Mouse (Mus musculus) MEL (cell line): Measurements from ENCODE around the gene Spata32. TPM values are rescaled to one million over a fixed set of nuclear protein-coding genes. Genes with fewer than 3 reads are reported as not detected.

Source experiments
- DNase-seq: peaks from one replicate; pipeline ENCODE4 v3.0.0; 2011; ENCODE audit warnings: low read depth, low spot score
- H3K27ac ChIP-seq: 2 replicates; pipeline ENCODE4 v1.5.1; 2012; ENCODE audit warnings: low read depth, mild to moderate bottlenecking, control low read depth, low read length, moderate library complexity; ENCODE audit not compliant: control insufficient read depth
- H3K27me3 ChIP-seq, 2 experiments: fragments of 150-350 bp in 1 of 2; sonication (generic) in 1 of 2; 2 replicates each; pipeline ENCODE4 v1.6.1; 2012; ENCODE audit warnings: low read length in 2 of 2, mild to moderate bottlenecking in 2 of 2, improper control_type of control experiment in 1 of 2, moderate library complexity in 1 of 2; ENCODE audit not compliant: insufficient read depth in 2 of 2, control insufficient read depth in 1 of 2
- H3K36me3 ChIP-seq, 2 experiments: 2 replicates each; pipeline ENCODE4 v1.6.1; 2012 to 2014; ENCODE audit warnings: low read length in 2 of 2, improper control_type of control experiment in 1 of 2, inconsistent platforms in 1 of 2, mild to moderate bottlenecking in 1 of 2; ENCODE audit not compliant: insufficient read depth in 2 of 2, control insufficient read depth in 1 of 2
- H3K4me1 ChIP-seq, 2 experiments: fragments of 150-350 bp in 1 of 2; sonication (generic) in 1 of 2; 2 replicates each; pipeline ENCODE4 v1.6.1; 2012; ENCODE audit warnings: low read length in 2 of 2, improper control_type of control experiment in 1 of 2, mild to moderate bottlenecking in 1 of 2; ENCODE audit not compliant: insufficient read depth in 2 of 2, control insufficient read depth in 1 of 2
- H3K4me3 ChIP-seq, 2 experiments: fragments of 150-350 bp in 1 of 2; sonication (generic) in 1 of 2; 2 replicates each; pipeline ENCODE4 v1.5.1; 2012; ENCODE audit warnings: low read depth in 2 of 2, low read length in 2 of 2, mild to moderate bottlenecking in 2 of 2, moderate library complexity in 2 of 2, control low read depth in 1 of 2, improper control_type of control experiment in 1 of 2; ENCODE audit not compliant: control insufficient read depth in 1 of 2, insufficient read depth in 1 of 2
- H3K79me2 ChIP-seq: 2 replicates; pipeline ENCODE4 v1.6.1; 2012; ENCODE audit warnings: mild to moderate bottlenecking, low read length, moderate library complexity; ENCODE audit not compliant: control insufficient read depth, poor library complexity, insufficient read depth
- H3K9ac ChIP-seq: 2 replicates; pipeline ENCODE4 v1.6.1; 2012; ENCODE audit warnings: low read depth, mild to moderate bottlenecking, control low read depth, low read length, moderate library complexity; ENCODE audit not compliant: control insufficient read depth, poor library complexity, severe bottlenecking
- H3K9me3 ChIP-seq: fragments of 150-350 bp; sonication (generic); replicated peaks from 2 replicates; pipeline ENCODE4 v1.6.1; 2012; ENCODE audit warnings: mild to moderate bottlenecking, low read length, improper control_type of control experiment, moderate library complexity; ENCODE audit not compliant: insufficient read depth
- CHD2 ChIP-seq: IDR thresholded peaks from 2 replicates; pipeline ENCODE4 v1.6.1; 2011; ENCODE audit warnings: low read length, improper control_type of control experiment
- CTCF ChIP-seq, 3 experiments: IDR thresholded peaks in 2 of 3; conservative IDR thresholded peaks in 1 of 3; 2 replicates each; pipeline ENCODE4 v1.5.1; 2011 to 2012; ENCODE audit warnings: low read length in 3 of 3, low read depth in 2 of 3, mild to moderate bottlenecking in 2 of 3, improper control_type of control experiment in 1 of 3, inconsistent platforms in 1 of 3, mixed read lengths in 1 of 3, moderate library complexity in 1 of 3; ENCODE audit not compliant: control insufficient read depth in 1 of 3, insufficient read depth in 1 of 3, poor library complexity in 1 of 3, severe bottlenecking in 1 of 3
- GABPA ChIP-seq: IDR thresholded peaks from 2 replicates; pipeline ENCODE4 v1.6.1; 2012; ENCODE audit warnings: low read depth, mild to moderate bottlenecking, inconsistent platforms, low read length, improper control_type of control experiment, moderate library complexity
- GATA1 ChIP-seq: IDR thresholded peaks from 2 replicates; pipeline ENCODE4 v1.6.1; 2011; ENCODE audit warnings: low read depth, low read length, improper control_type of control experiment
- MAX ChIP-seq: IDR thresholded peaks from 2 replicates; pipeline ENCODE4 v1.6.1; 2011; ENCODE audit warnings: low read length, improper control_type of control experiment
- MAZ ChIP-seq: IDR thresholded peaks from 2 replicates; pipeline ENCODE4 v1.6.1; 2012; ENCODE audit warnings: low read depth, mild to moderate bottlenecking, inconsistent platforms, low read length, improper control_type of control experiment
- MYB ChIP-seq: IDR thresholded peaks from 2 replicates; pipeline ENCODE4 v1.6.1; 2011; ENCODE audit warnings: mild to moderate bottlenecking, low read depth, low read length, improper control_type of control experiment
- NRF1 ChIP-seq: IDR thresholded peaks from 2 replicates; pipeline ENCODE4 v1.6.1; 2014; ENCODE audit warnings: low read depth, mild to moderate bottlenecking, inconsistent platforms, low read length, improper control_type of control experiment, moderate library complexity; ENCODE audit not compliant: poor library complexity, insufficient read depth, severe bottlenecking
- POLR2A ChIP-seq, 2 experiments: IDR thresholded peaks; 2 replicates each; pipeline ENCODE4 v1.6.1; 2011 to 2012; ENCODE audit warnings: low read length in 2 of 2, mild to moderate bottlenecking in 2 of 2, control low read depth in 1 of 2, improper control_type of control experiment in 1 of 2, low read depth in 1 of 2, moderate library complexity in 1 of 2; ENCODE audit not compliant: control insufficient read depth in 1 of 2, insufficient read depth in 1 of 2, poor library complexity in 1 of 2
- TAL1 ChIP-seq: IDR thresholded peaks from 2 replicates; pipeline ENCODE4 v1.6.1; 2012; ENCODE audit warnings: mild to moderate bottlenecking, inconsistent platforms, low read length, moderate library complexity, mixed read lengths
- USF2 ChIP-seq, 2 experiments: IDR thresholded peaks; 2 replicates each; pipeline ENCODE4 v1.6.1; 2011 to 2012; ENCODE audit warnings: improper control_type of control experiment in 2 of 2, low read length in 2 of 2, borderline replicate concordance in 1 of 2, inconsistent platforms in 1 of 2, low read depth in 1 of 2, mild to moderate bottlenecking in 1 of 2; ENCODE audit not compliant: insufficient read depth in 1 of 2
- ZC3H11A ChIP-seq: IDR thresholded peaks from 2 replicates; pipeline ENCODE4 v1.6.1; 2012; ENCODE audit warnings: low read depth, mild to moderate bottlenecking, inconsistent platforms, low read length, improper control_type of control experiment
- polyA plus RNA-seq, 2 experiments: library from polyadenylated mRNA; stranded (reverse) in 1 of 2; unstranded in 1 of 2; fragments of >175 nt in 1 of 2; fragments of >200 nt in 1 of 2; gene quantifications; 2 replicates each; pipeline versions ENCODE4 v1.2.1 to v1.2.4; 2012; ENCODE audit warnings: low replicate concordance in 2 of 2, low read depth in 1 of 2; ENCODE audit not compliant: insufficient read length in 2 of 2, insufficient read depth in 1 of 2, missing spikeins in 1 of 2
- total RNA-seq: library from RNA; depleted of rRNA; stranded (reverse); fragments of 300-350 nt; gene quantifications from 2 replicates; pipeline ENCODE4 v1.2.3, GENCODE M21; 2012

Spata32 gene
- total and polyA plus RNA-seq, 3 experiments, result not detected

DNA sequence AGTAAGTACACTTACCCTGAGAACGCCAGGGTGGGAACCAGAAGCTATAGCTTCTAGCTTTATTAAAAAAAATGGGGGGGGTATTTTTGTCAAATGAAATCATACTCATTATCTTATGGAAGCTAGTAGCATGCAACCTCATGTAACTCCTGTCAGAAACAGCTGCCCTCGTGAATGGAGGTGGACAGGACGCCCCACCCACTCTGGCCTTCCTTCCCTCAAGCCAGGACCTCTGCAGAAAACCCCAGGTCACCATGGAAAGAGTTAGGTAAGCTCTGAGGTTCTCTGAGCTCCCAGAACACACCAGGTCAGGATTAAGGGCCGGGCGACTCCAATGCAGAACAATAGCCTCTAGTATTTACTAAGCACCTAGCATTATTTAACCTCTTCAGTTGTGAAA is 30.6 kb upstream of the Spata32 start:
- Histone ChIP-seq H3K9ac (peak overlapping the region; percentile 7; the same call in 1 of the 2 replicates), H3K27me3 (no peaks in the 10 kb centered on the region), H3K27ac (no peak overlapping the region), H3K9me3 (no peaks in the 10 kb centered on the region), H3K4me1 (peaks cover 2 to 26% of the 10 kb centered on the region in 2 experiments; a peak in 3 of 4 replicates), H3K79me2 (no peaks in the 10 kb centered on the region), H3K36me3 (peaks cover 0 to 17% of the 10 kb centered on the region in 2 experiments; a peak in 2 of 4 replicates), H3K4me3 (no peak overlapping the region)
- no peak for TF ChIP-seq ZC3H11A
- TF ChIP-seq MYB, result no peak
- no peak for TF ChIP-seq TAL1
- TF ChIP-seq NRF1, result no peak
- TF ChIP-seq GABPA, result no peak
- TF ChIP-seq CTCF (IDR thresholded peaks at IDR 0.05 in 2 of 3, conservative IDR thresholded peaks at IDR 0.05 in 1 of 3; ENCODE audit: control insufficient read depth in 1 of 3, insufficient read depth in 1 of 3, low read depth in 2 of 3, low read length in 3 of 3, poor library complexity in 1 of 3, severe bottlenecking in 1 of 3), result no peak
- TF ChIP-seq POLR2A (IDR thresholded peaks at IDR 0.05; ENCODE audit: control insufficient read depth in 1 of 2, insufficient read depth in 1 of 2, low read depth in 1 of 2, low read length in 2 of 2, poor library complexity in 1 of 2), result no peak
- peak; percentile 51 for DNase-seq

DNA sequence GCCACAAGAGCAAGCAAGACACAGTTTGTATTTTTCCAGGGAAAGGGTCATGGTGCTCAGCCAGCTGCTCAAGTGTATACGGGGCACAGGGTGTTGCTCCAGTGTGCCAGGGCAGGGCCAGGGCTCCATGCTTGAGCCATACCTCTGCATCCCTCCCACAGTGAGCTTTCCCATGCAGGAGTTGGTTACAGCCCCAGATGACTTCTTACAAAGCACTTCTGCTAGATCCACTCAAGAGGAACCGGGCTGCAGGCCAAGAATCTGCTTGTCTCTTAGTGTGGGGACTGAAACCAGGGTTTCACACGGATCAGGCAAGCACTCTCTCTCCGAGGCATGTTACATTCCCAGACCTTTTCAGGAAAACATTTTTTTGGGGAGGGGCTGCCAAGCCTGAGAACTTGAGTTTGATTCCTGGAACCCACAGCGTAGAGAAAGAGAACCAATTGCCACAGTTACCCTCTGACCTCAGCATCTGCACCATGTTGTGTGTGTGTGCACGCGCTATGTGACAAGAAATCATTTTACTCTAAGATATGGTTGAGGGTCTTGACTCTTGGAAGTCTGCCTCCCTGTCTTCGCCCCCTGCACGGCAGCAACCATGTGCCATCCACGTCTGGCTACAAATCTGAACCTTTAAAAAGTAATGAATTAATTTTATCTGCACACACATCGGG is 29.4 kb upstream of the Spata32 start:
- peaks cover 0 to 17% of the 10 kb centered on the region in 2 experiments; a peak in 2 of 4 replicates for H3K36me3 ChIP-seq
- no peak overlapping the region for H3K4me3 ChIP-seq
- no peak overlapping the region for H3K27ac ChIP-seq
- H3K4me1 ChIP-seq, result peaks cover 2 to 26% of the 10 kb centered on the region in 2 experiments; a peak in 3 of 4 replicates
- no peak overlapping the region for H3K9ac ChIP-seq
- no peak for TF ChIP-seq MAX
- no peak for TF ChIP-seq POLR2A (IDR thresholded peaks at IDR 0.05; ENCODE audit: control insufficient read depth in 1 of 2, insufficient read depth in 1 of 2, low read depth in 1 of 2, low read length in 2 of 2, poor library complexity in 1 of 2)
- TF ChIP-seq MAZ, result no peak
- TF ChIP-seq CHD2, result no peak
- H3K9me3 ChIP-seq, result no peaks in the 10 kb centered on the region
- H3K27me3 ChIP-seq, result no peaks in the 10 kb centered on the region
- no peaks in the 10 kb centered on the region for H3K79me2 ChIP-seq
- peak; percentile 39 for DNase-seq

DNA sequence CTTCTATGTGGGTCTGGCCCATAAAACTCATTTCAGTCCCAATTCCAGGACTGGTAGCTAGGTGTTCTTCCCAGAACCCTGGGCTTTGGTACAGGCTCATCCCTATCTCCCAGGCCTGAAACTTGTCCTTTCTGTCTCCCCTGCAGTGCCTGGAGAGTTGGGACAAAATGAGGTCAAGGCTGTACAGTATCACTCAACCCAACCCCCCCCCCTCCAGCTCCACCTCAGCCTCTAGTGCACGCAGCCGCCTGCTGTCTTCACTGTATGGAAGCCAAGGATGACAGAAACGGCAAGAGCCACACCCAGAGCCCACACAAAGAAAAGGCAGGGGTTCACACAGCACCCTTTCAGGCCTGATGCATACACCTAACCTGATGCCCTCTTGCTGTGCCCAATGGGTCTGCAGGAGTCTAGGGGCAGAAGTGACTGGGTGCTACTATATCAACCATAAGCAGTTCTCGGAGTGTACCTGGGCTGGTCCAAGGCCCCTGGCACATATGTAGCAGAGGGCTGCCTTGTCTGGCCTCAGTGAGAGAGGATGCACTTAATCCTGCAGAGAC is 28.6 kb upstream of the Spata32 start:
- TF ChIP-seq ZC3H11A (no peak), USF2 (IDR thresholded peaks at IDR 0.05; ENCODE audit: borderline replicate concordance in 1 of 2, insufficient read depth in 1 of 2, low read depth in 1 of 2, low read length in 2 of 2) (no peak), GATA1 (no peak)
- no peak overlapping the region for H3K4me3 ChIP-seq

More for the DNA sequence above, 28.6 kb upstream of the Spata32 start:
- no peaks in the 10 kb centered on the region for H3K9me3 ChIP-seq
- no peak overlapping the region for H3K27ac ChIP-seq
- peaks cover 0 to 17% of the 10 kb centered on the region in 2 experiments; a peak in 2 of 4 replicates for H3K36me3 ChIP-seq
- no peak for DNase-seq
- peaks cover 2 to 26% of the 10 kb centered on the region in 2 experiments; a peak in 3 of 4 replicates for H3K4me1 ChIP-seq
- no peaks in the 10 kb centered on the region for H3K79me2 ChIP-seq
- H3K27me3 ChIP-seq, result no peaks in the 10 kb centered on the region
- no peak overlapping the region for H3K9ac ChIP-seq
